Mouse (Mus musculus): ENCODE measurements around the gene Rhbdd3. TPM values are rescaled to one million over a fixed set of nuclear protein-coding genes. Genes with fewer than 3 reads are reported as not detected.

Rhbdd3 gene
- polyA plus RNA-seq, 1 experiment from 2014 or later = 29.1 TPM

GRCm38 (mm10) chr11:5145600-5145999 is 46.9 kb downstream of the Rhbdd3 start:
- Histone ChIP-seq H3K27me3 (ENCODE audit: insufficient read depth, poor library complexity, severe bottlenecking) (peaks cover 12% of the 10 kb centered on the region; the same call in 1 of the 2 replicates), H3K36me3 (peaks cover 12% of the 10 kb centered on the region), H3K27ac (peak overlapping the region; percentile 50), H3K4me3 (no peak overlapping the region), H3K4me1 (replicated peaks) (peaks cover 52% of the 10 kb centered on the region), H3K9me3 (no peaks in the 10 kb centered on the region)
- WGBS = 66% methylated on average over 3 of the region's 3 CpGs
- no peak for DNase-seq (ENCODE audit: low spot score)

GRCm38 (mm10) chr11:5149249-5149648 is 50.5 kb downstream of the Rhbdd3 start:
- peaks cover 24% of the 10 kb centered on the region for H3K27me3 ChIP-seq (ENCODE audit: insufficient read depth, poor library complexity, severe bottlenecking)
- WGBS = 28% methylated on average over 7 of the region's 7 CpGs
- H3K4me1 ChIP-seq (replicated peaks) = peaks cover 67% of the 10 kb centered on the region
- peaks cover 9% of the 10 kb centered on the region for H3K36me3 ChIP-seq
- peak overlapping the region; percentile 3; the same call in 1 of the 2 replicates for H3K4me3 ChIP-seq
- no peak for DNase-seq (ENCODE audit: low spot score)
- peak overlapping the region; percentile 91 for H3K27ac ChIP-seq
- no peaks in the 10 kb centered on the region for H3K9me3 ChIP-seq

- Histone ChIP-seq H3K27me3 (ENCODE audit: insufficient read depth, poor library complexity, severe bottlenecking) (peaks cover 29% of the 10 kb centered on the region), H3K36me3 (peaks cover 5% of the 10 kb centered on the region; the same call in 1 of the 2 replicates), H3K4me3 (peak overlapping the region; percentile 3; the same call in 1 of the 2 replicates), H3K27ac (peak overlapping the region; percentile 91), H3K4me1 (replicated peaks) (peaks cover 73% of the 10 kb centered on the region), H3K9me3 (no peaks in the 10 kb centered on the region)
- WGBS = 69% methylated on average over 9 of the region's 9 CpGs
- no peak for DNase-seq (ENCODE audit: low spot score)
These were observed 51.2 kb downstream of the Rhbdd3 start for GRCm38 (mm10) chr11:5149955-5150354.

GRCm38 (mm10) chr11:5150416-5151246 is 51.9 kb downstream of the Rhbdd3 start:
- 52% methylated on average over 9 of the region's 9 CpGs for WGBS
- Histone ChIP-seq H3K4me3 (peak overlapping the region; percentile 70), H3K36me3 (peaks cover 2% of the 10 kb centered on the region; the same call in 1 of the 2 replicates), H3K4me1 (replicated peaks) (peaks cover 76% of the 10 kb centered on the region), H3K9me3 (no peaks in the 10 kb centered on the region), H3K27me3 (ENCODE audit: insufficient read depth, poor library complexity, severe bottlenecking) (peaks cover 29% of the 10 kb centered on the region), H3K27ac (peak overlapping the region; percentile 91)
- DNase-seq (ENCODE audit: low spot score) = peak; percentile 65

- no peak for DNase-seq (ENCODE audit: low spot score)
- Histone ChIP-seq H3K27me3 (ENCODE audit: insufficient read depth, poor library complexity, severe bottlenecking) (peaks cover 29% of the 10 kb centered on the region), H3K9me3 (no peaks in the 10 kb centered on the region), H3K4me3 (peak overlapping the region; percentile 70), H3K27ac (peak overlapping the region; percentile 91), H3K36me3 (no peaks in the 10 kb centered on the region), H3K4me1 (replicated peaks) (peaks cover 76% of the 10 kb centered on the region)
- WGBS = 11% methylated on average over 4 of the region's 4 CpGs
These were observed 52.5 kb downstream of the Rhbdd3 start for GRCm38 (mm10) chr11:5151247-5151630.

- under 1% methylated on average over 46 of the region's 53 CpGs for WGBS
- Histone ChIP-seq H3K4me3 (peak within 1 kb of the TSS; percentile 70), H3K27me3 (ENCODE audit: insufficient read depth, poor library complexity, severe bottlenecking) (peaks cover 29% of the 10 kb centered on the region), H3K4me1 (replicated peaks) (peaks cover 79% of the 10 kb centered on the region), H3K9me3 (no peaks in the 10 kb centered on the region), H3K27ac (peak within 1 kb of the TSS; percentile 91), H3K36me3 (no peaks in the 10 kb centered on the region)
- DNase-seq (ENCODE audit: low spot score) = peak; percentile 58
These were observed 53.1 kb downstream of the Rhbdd3 start, which contains the start of gene Emid1 for GRCm38 (mm10) chr11:5151680-5152337. Emid1 (minus strand) TSS chr11:5152257.

GRCm38 (mm10) chr11:5154961-5155805 is 56.5 kb downstream of the Rhbdd3 start:
- peaks cover 22% of the 10 kb centered on the region for H3K27me3 ChIP-seq (ENCODE audit: insufficient read depth, poor library complexity, severe bottlenecking)
- no peak for DNase-seq (ENCODE audit: low spot score)
- WGBS = 39% methylated on average over 10 of the region's 10 CpGs
- H3K27ac ChIP-seq = peak overlapping the region; percentile 37; the same call in 1 of the 2 replicates
- H3K9me3 ChIP-seq = no peaks in the 10 kb centered on the region
- H3K36me3 ChIP-seq = no peaks in the 10 kb centered on the region
- peaks cover 52% of the 10 kb centered on the region for H3K4me1 ChIP-seq (replicated peaks)
- no peak overlapping the region for H3K4me3 ChIP-seq

Other genes starting within 250 kb of the Rhbdd3 start
- gene Nf2, start 249.4 kb upstream of the Rhbdd3 start, polyA plus RNA-seq (2016; fragmentation: Nextera tagmentation; extraction: Ambion mirVana) = 58.6 and 61.1 TPM in 2 replicates
- gene Nipsnap1, start 225.0 kb upstream of the Rhbdd3 start, polyA plus RNA-seq (2016; fragmentation: Nextera tagmentation; extraction: Ambion mirVana) = 77.9 and 89.0 TPM in 2 replicates
- gene Thoc5, start 203.6 kb upstream of the Rhbdd3 start, polyA plus RNA-seq (2016; fragmentation: Nextera tagmentation; extraction: Ambion mirVana) = 53.3 and 59.4 TPM in 2 replicates
- 0.29 and 0.44 TPM in 2 replicates for gene Nefh, start 150.9 kb upstream of the Rhbdd3 start, polyA plus RNA-seq (2016; fragmentation: Nextera tagmentation; extraction: Ambion mirVana)
- gene Ap1b1, start 112.1 kb upstream of the Rhbdd3 start, polyA plus RNA-seq (2016; fragmentation: Nextera tagmentation; extraction: Ambion mirVana) = 62.6 and 70.3 TPM in 2 replicates
- gene Rasl10a, start 40.8 kb upstream of the Rhbdd3 start, polyA plus RNA-seq (2016; fragmentation: Nextera tagmentation; extraction: Ambion mirVana) = 0.44 and 0.84 TPM in 2 replicates
- 25.5 and 34.9 TPM in 2 replicates for gene Gas2l1, start 33.6 kb upstream of the Rhbdd3 start, polyA plus RNA-seq (2016; fragmentation: Nextera tagmentation; extraction: Ambion mirVana)
- 877 and 924 TPM in 2 replicates for gene Ewsr1, start 340 bp downstream of the Rhbdd3 start, polyA plus RNA-seq (2016; fragmentation: Nextera tagmentation; extraction: Ambion mirVana)
- 31.9 and 40.0 TPM in 2 replicates for gene Emid1, start 53.3 kb downstream of the Rhbdd3 start, polyA plus RNA-seq (2016; fragmentation: Nextera tagmentation; extraction: Ambion mirVana)
- 12.1 and 12.8 TPM in 2 replicates for gene Kremen1, start 162.6 kb downstream of the Rhbdd3 start, polyA plus RNA-seq (2016; fragmentation: Nextera tagmentation; extraction: Ambion mirVana)

Data from hindbrain, embryonic 10.5 days (tissue).